Mouse (Mus musculus) liver, postnatal 0 days (tissue): Measurements from ENCODE around the gene Fermt3. TPM values are rescaled to one million over a fixed set of nuclear protein-coding genes. Genes with fewer than 3 reads are reported as not detected.

Experiments used
- ATAC-seq: fragments of 200-750 bp; cut with Nextera tagmentation; 2 replicates; pipeline ENCODE4 v1.8.0; 2017; ENCODE audit warnings: mild to moderate bottlenecking, moderate library complexity
- DNase-seq: peaks from one replicate; pipeline ENCODE4 v3.0.0-alpha.2; 2016
- H3K27ac ChIP-seq: fragments of 300-500 bp; sonication (generic); 2 replicates; pipeline ENCODE4 v1.5.1; 2014; ENCODE audit warnings: antibody characterized with exemption, moderate library complexity, mild to moderate bottlenecking, low read depth
- H3K27me3 ChIP-seq: fragments of 300-500 bp; sonication (generic); 2 replicates; pipeline ENCODE4 v1.6.1; 2014; ENCODE audit warnings: low read length, control low read depth, mixed read lengths; ENCODE audit not compliant: insufficient read depth
- H3K36me3 ChIP-seq: fragments of 300-500 bp; sonication (generic); replicated peaks from 2 replicates; pipeline ENCODE4 v1.6.1; 2014; ENCODE audit warnings: mild to moderate bottlenecking, control low read depth, low read length, moderate library complexity, mixed read lengths; ENCODE audit not compliant: insufficient read depth
- H3K4me1 ChIP-seq: fragments of 300-500 bp; sonication (generic); 2 replicates; pipeline ENCODE4 v1.6.1; 2014; ENCODE audit warnings: antibody characterized with exemption, mild to moderate bottlenecking, control low read depth; ENCODE audit not compliant: insufficient read depth
- H3K4me2 ChIP-seq: fragments of 300-500 bp; sonication (generic); 2 replicates; pipeline ENCODE4 v1.6.1; 2014; ENCODE audit warnings: low read depth, mild to moderate bottlenecking, low read length, moderate library complexity, mixed read lengths
- H3K4me3 ChIP-seq: fragments of 300-500 bp; sonication (generic); 2 replicates; pipeline ENCODE4 v1.5.1; 2014; ENCODE audit warnings: low read depth, low read length
- H3K9ac ChIP-seq: fragments of 300-500 bp; sonication (generic); replicated peaks from 2 replicates; pipeline ENCODE4 v1.6.1; 2014; ENCODE audit warnings: mild to moderate bottlenecking, moderate library complexity
- H3K9me3 ChIP-seq: fragments of 300-500 bp; sonication (generic); 2 replicates; pipeline ENCODE4 v1.6.1; 2016; ENCODE audit warnings: mild to moderate bottlenecking, control low read depth, low read length, mixed read lengths
- CTCF ChIP-seq: sonication (generic); IDR thresholded peaks from 2 replicates; pipeline ENCODE4 v1.5.1; 2016; ENCODE audit warnings: antibody characterized with exemption, low read depth
- EP300 ChIP-seq: IDR thresholded peaks from 2 replicates; pipeline ENCODE4 v1.6.1; 2016; ENCODE audit warnings: antibody characterized with exemption, low read depth, mild to moderate bottlenecking
- WGBS: fragments of 180-500 bp; shearing (Covaris S2); extraction: QIAGEN DNeasy Blood & Tissue Kit; methylation state at CpG from one replicate; pipeline ENCODE4 v1.1.7; 2014; ENCODE audit not compliant: insufficient replicate concordance; 5-methylcytosine and 5-hydroxymethylcytosine counted together
- polyA plus RNA-seq: library from polyadenylated mRNA; unstranded; fragments of >200 nt; fragmentation: Nextera tagmentation; extraction: Ambion mirVana; gene quantifications from 2 replicates; pipeline ENCODE4 v1.2.1, GENCODE M21; 2015

The Fermt3 gene
- polyA plus RNA-seq, 1 experiment from 2014 or later, result 70.2 TPM

DNA sequence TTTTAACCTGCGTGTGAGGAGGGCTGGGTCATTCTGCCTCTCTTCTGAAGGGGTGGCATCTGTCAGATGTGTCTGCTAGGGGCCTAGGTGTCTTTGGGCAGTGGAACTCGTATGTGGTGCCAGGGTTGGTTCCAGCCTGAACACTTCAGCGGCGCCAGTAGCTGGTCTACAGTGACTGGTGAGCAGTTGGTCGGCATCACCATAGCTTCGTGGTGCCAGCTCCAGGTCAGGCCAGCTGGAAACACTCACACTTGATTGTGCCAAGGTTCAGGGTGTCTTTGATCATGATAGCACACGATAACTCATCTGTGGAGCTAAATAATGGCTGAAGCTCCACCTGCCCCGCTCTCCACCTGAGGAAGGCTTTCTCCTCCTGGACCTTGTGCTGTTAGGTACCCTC lies 43.6 kb upstream of the Fermt3 start:
- no peak for ATAC-seq
- H3K4me2 ChIP-seq, result no peak overlapping the region

DNA sequence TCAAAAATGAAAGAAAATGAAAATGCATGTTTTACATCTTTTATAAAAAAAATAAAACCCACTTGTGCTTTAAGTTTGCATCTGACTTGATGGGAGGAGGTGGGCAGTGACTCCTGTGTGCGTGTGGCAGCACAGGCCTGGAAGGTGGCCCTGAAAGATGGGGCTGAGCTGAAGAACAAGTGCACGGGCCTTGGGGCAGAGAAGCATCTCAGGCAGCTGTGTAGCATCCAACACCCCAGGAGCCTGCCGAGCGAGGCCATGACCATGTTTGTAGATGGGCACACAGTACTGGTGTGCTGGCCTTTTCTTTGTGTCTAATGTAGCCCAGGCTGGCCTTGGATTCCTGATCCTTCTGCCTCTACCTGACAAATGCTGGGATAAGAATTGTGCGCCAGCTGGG lies 42.8 kb upstream of the Fermt3 start:
- no peak for TF ChIP-seq CTCF
- TF ChIP-seq EP300, result no peak
- DNase-seq, result no peak
- H3K4me1 ChIP-seq, result peaks cover 23% of the 10 kb centered on the region
- no peak overlapping the region for H3K9ac ChIP-seq
- H3K36me3 ChIP-seq, result no peaks in the 10 kb centered on the region
- no peak for ATAC-seq
- H3K4me2 ChIP-seq, result no peak overlapping the region
- 84% methylated on average over 5 of the region's 5 CpGs for WGBS
- no peak overlapping the region for H3K27ac ChIP-seq
- no peaks in the 10 kb centered on the region for H3K27me3 ChIP-seq
- no peak overlapping the region for H3K4me3 ChIP-seq
- no peaks in the 10 kb centered on the region for H3K9me3 ChIP-seq

More for the DNA sequence above, 43.6 kb upstream of the Fermt3 start:
- Histone ChIP-seq H3K9ac (no peak overlapping the region), H3K4me1 (peaks cover 23% of the 10 kb centered on the region), H3K4me3 (no peak overlapping the region), H3K9me3 (no peaks in the 10 kb centered on the region), H3K27ac (no peak overlapping the region), H3K36me3 (no peaks in the 10 kb centered on the region), H3K27me3 (peaks cover 5% of the 10 kb centered on the region; the same call in 1 of the 2 replicates)
- DNase-seq, result no peak
- WGBS, result 85% methylated on average over 8 of the region's 8 CpGs
- TF ChIP-seq CTCF (no peak), EP300 (no peak)

DNA sequence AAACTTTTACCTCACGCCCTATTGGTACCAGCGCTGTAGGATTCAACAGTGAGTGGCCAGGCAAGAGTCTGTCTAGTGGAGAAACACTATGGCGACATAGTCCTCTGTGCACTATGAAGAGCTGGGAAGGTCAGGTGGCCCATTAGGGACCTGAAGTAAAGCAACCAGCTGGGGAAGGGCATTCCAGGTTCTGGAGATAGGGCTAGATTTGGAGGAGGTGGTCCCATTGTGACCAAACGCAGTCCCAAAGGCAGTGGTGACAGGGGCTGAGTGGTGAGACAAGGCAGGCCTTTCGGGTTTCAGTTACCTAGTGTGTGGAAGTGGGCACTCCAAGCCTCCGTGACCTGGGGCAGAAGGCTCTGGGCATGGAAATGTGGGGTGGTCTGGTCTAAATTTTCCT lies 39.3 kb upstream of the Fermt3 start:
- TF ChIP-seq CTCF, result no peak
- no peak for TF ChIP-seq EP300
- H3K4me1 ChIP-seq, result peaks cover 23% of the 10 kb centered on the region
- H3K4me3 ChIP-seq, result no peak overlapping the region
- H3K9me3 ChIP-seq, result no peaks in the 10 kb centered on the region
- peak; percentile 14 for ATAC-seq
- peak overlapping the region; percentile 99 for H3K4me2 ChIP-seq
- no peaks in the 10 kb centered on the region for H3K36me3 ChIP-seq
- H3K27me3 ChIP-seq, result no peaks in the 10 kb centered on the region
- DNase-seq, result no peak
- no peak overlapping the region; the same call in 1 of the 2 replicates for H3K9ac ChIP-seq
- no peak overlapping the region for H3K27ac ChIP-seq
- 80% methylated on average over 6 of the region's 6 CpGs for WGBS

DNA sequence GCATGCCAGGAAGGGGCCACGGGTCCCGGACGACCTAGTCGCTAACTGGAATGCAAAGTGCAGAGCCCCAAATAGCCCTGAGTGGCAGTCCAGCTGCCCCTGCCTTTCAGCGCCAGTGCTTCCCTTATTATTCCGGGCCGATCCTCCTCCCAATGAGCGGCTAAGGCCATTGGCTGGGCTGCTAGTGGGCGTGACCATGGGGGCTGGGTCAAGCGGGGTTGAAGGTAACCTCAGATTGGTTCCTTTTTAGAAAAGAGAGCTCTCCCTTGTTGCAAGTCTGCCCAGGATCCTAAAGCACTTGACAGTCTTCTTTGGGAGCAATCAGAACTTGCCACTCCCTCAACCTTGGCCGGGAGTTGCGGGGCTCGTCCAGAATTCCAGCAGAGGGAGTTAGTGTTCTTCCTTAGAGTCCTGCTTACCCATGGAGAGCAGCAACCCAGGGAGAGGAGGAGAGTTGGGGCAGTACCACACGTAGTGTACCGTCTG lies 38.5 kb upstream of the Fermt3 start:
- Histone ChIP-seq H3K9me3 (no peaks in the 10 kb centered on the region), H3K36me3 (no peaks in the 10 kb centered on the region), H3K4me3 (peak overlapping the region; percentile 67), H3K4me2 (peak overlapping the region; percentile 99), H3K27ac (peak overlapping the region; percentile 72), H3K27me3 (no peaks in the 10 kb centered on the region), H3K9ac (peak overlapping the region; percentile 70), H3K4me1 (peaks cover 23% of the 10 kb centered on the region)
- WGBS, result 5% methylated on average over 15 of the region's 15 CpGs
- TF ChIP-seq EP300 (no peak), CTCF (peak; percentile 35)
- DNase-seq (peak; percentile 90), ATAC-seq (peak; percentile 82)

DNA sequence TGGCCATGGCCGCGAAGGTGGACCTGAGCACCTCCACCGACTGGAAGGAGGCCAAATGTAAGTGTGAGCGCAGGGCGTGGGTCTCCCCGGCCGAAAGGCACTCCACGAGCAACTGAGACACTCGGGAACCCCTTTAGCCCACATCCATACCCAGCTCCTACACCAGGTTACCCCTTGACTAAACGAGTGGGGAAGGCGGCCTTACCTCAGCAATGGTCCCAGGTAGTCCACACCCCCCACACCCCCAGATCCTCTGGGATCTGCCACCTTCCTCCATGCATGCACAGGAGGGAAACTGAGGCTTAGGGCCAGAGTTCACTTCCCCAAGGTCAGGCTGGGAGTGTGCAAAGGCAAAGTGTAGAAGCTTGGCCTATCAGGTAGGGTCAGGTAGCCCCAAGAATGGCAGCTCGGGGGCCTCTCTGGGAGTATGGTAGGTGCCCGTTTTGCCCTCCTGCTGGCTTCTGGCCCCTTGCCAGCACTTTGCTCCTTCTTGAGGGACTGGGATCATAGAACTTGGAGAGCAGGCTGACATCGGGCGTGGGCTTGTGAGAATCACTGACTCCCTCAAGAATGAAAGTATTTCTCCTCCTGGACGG lies 38.0 kb upstream of the Fermt3 start:
- TF ChIP-seq CTCF, result no peak
- Histone ChIP-seq H3K9ac (peak overlapping the region; percentile 70), H3K36me3 (no peaks in the 10 kb centered on the region), H3K4me2 (peak overlapping the region; percentile 99), H3K4me3 (peak overlapping the region; percentile 67), H3K9me3 (no peaks in the 10 kb centered on the region), H3K27me3 (no peaks in the 10 kb centered on the region), H3K4me1 (peaks cover 23% of the 10 kb centered on the region), H3K27ac (peak overlapping the region; percentile 70)
- DNase-seq (no peak), ATAC-seq (peak; percentile 26)
- 2% methylated on average over 16 of the region's 16 CpGs for WGBS

DNA sequence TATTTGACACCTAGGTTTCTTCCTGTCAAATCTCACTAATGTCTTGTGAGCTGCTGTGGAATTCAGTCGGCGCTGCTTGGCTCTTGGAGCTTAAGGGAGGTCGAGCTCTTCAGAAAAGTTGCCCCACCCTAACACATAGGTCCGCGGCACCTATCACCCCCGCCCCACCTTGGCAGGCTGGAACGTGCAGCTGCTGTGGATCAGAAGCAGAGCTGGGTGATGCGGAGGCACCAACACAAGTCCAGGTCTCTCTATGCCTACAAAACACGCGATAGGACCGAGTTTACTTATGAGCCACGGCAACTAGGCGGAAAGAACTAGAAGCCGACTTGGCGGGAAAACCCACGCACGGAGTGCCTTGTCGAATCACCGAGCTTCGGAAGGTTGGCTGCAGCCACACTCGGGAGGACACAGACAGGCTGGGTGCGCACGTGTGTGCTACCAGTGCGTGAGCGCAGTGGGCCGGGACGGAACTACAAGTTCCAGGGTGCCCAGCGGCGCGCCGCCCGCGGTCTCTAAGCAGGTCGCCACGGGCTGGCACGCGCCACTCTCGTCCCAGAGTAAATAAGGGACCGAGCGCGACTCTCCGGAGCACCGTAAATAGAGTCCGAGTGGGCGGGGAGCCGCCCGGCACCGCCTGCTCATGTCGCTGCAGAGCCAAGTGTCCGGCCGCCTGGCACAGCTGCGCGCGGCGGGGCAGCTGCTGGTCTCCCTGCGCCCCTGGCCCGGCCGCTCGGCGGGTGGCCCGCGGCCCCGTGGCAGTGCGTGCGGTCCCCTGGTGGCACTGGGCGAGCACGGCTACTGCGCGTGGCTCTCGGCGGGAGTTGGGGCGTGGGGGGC lies 37.2 kb upstream of the Fermt3 start, which contains the start of gene Macrod1:
Gene Macrod1, plus strand, starts transcription at position 563 of the 840 bp plus-strand sequence.
- TF ChIP-seq CTCF, result no peak
- TF ChIP-seq EP300, result no peak
- DNase-seq, result peak; percentile 85
- Histone ChIP-seq H3K9ac (peak within 1 kb of the TSS; percentile 70), H3K4me2 (peak within 1 kb of the TSS; percentile 99), H3K27me3 (no peaks in the 10 kb centered on the region), H3K36me3 (no peaks in the 10 kb centered on the region), H3K9me3 (no peaks in the 10 kb centered on the region; the same call in 1 of the 2 replicates), H3K27ac (peak within 1 kb of the TSS; percentile 70), H3K4me1 (peaks cover 23% of the 10 kb centered on the region), H3K4me3 (peak within 1 kb of the TSS; percentile 67)
- ATAC-seq, result peak; percentile 81
- 1% methylated on average over 68 of the region's 72 CpGs for WGBS
